Mouse (Mus musculus): ENCODE data around the gene Brcc3. TPM values are rescaled to one million over a fixed set of nuclear protein-coding genes. Genes with fewer than 3 reads are reported as not detected.
A peak's percentile ranks its signal among the peaks of the same experiment; 100 is the strongest.

Brcc3 gene
- 10 to 100 TPM; 32.7 to 38.7 (median 37.5) TPM for total RNA-seq (2022)

- DNase-seq (ENCODE audit: low spot score in 2 of 2): peak; percentile 67 to 82
These were observed at the start of gene Brcc3, which contains the start of the genes Cmc4 and Mtcp1 for GRCm38 (mm10) chrX:75415936-75416785. Gene Brcc3 (plus strand): TSS chrX:75416628. Gene Cmc4 (minus strand): TSS chrX:75416584. Gene Mtcp1 (minus strand): TSS chrX:75416588.

DNA sequence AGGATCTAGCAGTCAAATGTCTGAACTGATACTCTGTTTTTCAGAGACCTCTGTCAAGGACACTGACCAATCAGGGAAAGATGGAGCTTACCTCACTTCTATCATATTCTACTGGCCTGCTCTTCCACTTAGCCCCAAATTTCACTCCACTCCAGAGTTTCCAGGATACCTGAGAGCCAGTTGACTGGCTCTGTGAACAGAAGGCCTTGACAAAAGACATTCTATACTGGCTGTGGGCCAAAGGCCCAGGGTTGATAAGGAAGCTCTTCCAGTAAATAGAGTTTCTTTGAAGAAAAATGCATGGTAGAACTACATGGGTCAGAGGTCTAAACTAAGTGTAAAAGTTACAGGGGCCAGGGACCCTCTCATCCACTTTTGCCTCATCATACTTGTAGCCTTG lies 46.2 kb upstream of the Brcc3 start:
- DNase-seq (ENCODE audit: low spot score in 2 of 2): no peak

DNA sequence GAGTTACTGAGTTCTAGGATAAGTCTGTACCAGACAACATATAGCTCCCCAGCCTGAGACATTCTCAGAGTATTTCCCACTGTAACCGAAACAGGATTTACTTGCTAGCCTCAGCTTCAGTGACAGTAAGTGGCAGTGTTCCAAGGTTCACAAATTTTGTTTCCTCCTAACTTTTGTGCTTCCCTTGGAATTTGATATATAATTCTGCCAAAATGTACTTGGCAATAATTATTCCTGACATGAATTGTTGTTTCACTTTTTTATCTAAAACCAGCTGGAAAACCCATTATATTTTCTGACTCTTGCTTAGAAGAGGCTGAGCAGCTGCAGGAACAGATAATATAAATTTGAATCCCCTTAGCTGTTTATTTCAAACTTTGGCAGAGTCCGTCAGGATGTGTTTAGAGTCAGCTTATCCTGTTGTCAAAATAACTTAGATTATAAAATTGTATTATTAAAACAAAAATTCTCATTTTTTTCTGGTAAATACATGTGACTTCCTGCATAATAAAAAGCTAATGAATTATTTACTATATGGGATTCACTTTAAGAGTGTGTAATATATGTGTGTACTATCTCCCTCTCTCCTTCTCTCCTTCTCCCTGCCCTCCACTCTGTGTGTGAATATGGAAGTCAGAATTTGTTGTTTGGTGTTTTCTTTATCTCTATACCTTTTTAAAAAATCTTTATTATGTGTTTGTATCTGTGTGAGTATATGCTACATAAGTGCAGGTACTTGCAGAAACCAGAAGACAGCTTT lies 43.6 kb upstream of the Brcc3 start:
- DNase-seq (ENCODE audit: low spot score in 2 of 2): no peak

- no peak for DNase-seq (ENCODE audit: low spot score in 2 of 2)
These were observed 39.6 kb upstream of the Brcc3 start for GRCm38 (mm10) chrX:75376815-75377214.

DNA sequence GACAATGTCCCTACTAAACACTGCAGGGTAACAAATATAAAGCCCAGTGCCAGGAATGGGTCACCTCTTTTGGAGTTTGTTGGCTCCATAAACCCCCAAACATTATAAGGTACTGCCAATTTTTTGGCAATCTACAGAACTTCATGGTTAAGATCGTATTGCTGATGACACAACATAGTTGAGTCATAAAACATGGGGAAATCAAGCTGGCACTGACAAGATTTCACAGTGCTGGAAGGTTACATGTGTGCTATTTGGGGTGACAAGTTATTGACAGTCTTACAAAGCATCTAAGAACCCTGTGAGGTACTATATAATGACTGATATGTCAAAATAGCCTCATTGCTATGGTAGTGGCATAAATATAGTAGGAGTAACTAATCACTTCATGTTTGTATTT lies 35.3 kb upstream of the Brcc3 start:
- DNase-seq (ENCODE audit: low spot score in 2 of 2): no peak

GRCm38 (mm10) chrX:75381699-75382098 lies 34.7 kb upstream of the Brcc3 start:
- DNase-seq (ENCODE audit: low spot score in 2 of 2): no peak

DNA sequence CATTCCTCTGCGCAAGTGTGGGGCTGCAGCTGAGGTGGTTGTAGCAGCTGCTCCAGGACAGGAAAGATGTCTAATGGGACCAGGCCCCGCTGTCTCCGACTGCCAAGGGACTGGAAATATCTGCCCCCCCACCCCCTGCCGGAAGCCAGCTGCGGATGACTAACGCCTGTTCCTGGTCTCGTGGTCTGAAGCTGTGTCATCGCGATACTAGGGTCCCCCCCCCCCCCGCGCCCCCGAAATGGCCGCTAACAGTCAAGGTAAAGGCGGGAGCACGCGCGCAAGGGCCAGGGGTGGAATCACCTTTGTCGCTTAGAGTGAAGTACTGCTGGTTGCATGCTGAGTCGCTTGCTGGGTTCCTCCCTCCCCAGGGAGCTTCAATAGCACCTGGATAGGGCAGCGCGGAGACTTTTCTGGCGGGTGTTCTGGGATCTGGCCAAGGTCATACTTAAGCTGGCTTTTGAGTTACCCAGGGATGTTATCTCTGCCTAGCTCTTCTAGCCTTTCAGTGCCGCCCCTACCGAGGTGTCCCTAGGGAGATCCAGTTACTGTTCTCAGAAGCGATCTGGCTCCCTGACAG lies 34.1 kb upstream of the Brcc3 start, which contains the start of the genes Fundc2 and F8:
TSS of gene Fundc2 (plus strand) at position 205 of the 577 bp plus-strand sequence.
TSS of gene F8 (minus strand) at position 421 of the 577 bp plus-strand sequence.
- peak; percentile 18 to 48 for DNase-seq (ENCODE audit: low spot score in 2 of 2)

DNA sequence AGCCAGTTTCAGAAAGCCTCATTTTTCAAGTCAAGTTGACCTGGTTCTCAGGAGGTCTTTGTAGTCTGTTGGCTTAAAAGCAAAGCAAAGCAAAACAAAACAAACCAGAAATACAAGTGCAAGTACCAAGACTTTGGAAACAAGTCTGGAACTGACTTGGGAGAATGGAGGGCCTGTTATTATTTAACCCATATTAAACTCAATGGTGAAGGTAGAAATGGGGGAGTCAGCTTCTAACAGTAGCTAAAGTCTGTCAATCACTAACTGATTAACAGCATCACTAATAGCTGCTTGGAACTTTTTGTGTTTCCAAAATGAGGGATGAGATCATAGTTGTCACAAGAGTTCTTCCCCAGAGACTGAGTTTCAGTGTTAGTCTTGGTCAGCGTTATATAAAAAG lies 17.0 kb upstream of the Brcc3 start:
- DNase-seq (ENCODE audit: low spot score in 2 of 2): no peak

- no peak for DNase-seq (ENCODE audit: low spot score in 2 of 2)
These were observed 13.8 kb upstream of the Brcc3 start for GRCm38 (mm10) chrX:75402668-75403067.

GRCm38 (mm10) chrX:75403350-75403749 lies 13.1 kb upstream of the Brcc3 start:
- DNase-seq (ENCODE audit: low spot score in 2 of 2): no peak

GRCm38 (mm10) chrX:75409711-75410110 lies 6.7 kb upstream of the Brcc3 start:
- DNase-seq (ENCODE audit: low spot score in 2 of 2): no peak

GRCm38 (mm10) chrX:75454597-75454996 lies 38.2 kb downstream of the Brcc3 start:
- no peak for DNase-seq (ENCODE audit: low spot score in 2 of 2)

GRCm38 (mm10) chrX:75475182-75475644 lies 58.8 kb downstream of the Brcc3 start:
- peak; percentile 19 to 30 for DNase-seq (ENCODE audit: low spot score in 2 of 2)

- DNase-seq (ENCODE audit: low spot score in 2 of 2): no peak
These were observed 73.5 kb downstream of the Brcc3 start for GRCm38 (mm10) chrX:75489886-75490285.

Other genes with a start within 250 kb of the Brcc3 start
- gene Fundc2, start 34.2 kb upstream of the Brcc3 start, total RNA-seq (2022): 10 to 100 TPM; 59.6 to 69.1 (median 62.8) TPM
- gene F8, start 34.0 kb upstream of the Brcc3 start, total RNA-seq (2022): 1 to 10 TPM; 2.0 to 3.0 (median 2.7) TPM
- gene Cmc4, start within 50 bp of the Brcc3 start, total RNA-seq (2022): 10 to 100 TPM in 3 of 4 experiments, 1 to 10 TPM in 1; 9.2 to 14.2 (median 11.5) TPM
- gene Mtcp1, start within 50 bp of the Brcc3 start, total RNA-seq (2022): 1 to 10 TPM; 7.4 to 8.0 (median 7.8) TPM
- gene Vbp1, start 97.7 kb downstream of the Brcc3 start, total RNA-seq (2022): 10 to 100 TPM; 66.0 to 69.9 (median 67.9) TPM
- gene Rab39b, start 161.6 kb downstream of the Brcc3 start, total RNA-seq (2022): 10 to 100 TPM; 34.0 to 44.0 (median 36.2) TPM

All from left cerebral cortex, adult 8-10 months (tissue).